Comparison of ENCODE assay signal across 13 mouse cellular contexts in the genomic region with DNA sequence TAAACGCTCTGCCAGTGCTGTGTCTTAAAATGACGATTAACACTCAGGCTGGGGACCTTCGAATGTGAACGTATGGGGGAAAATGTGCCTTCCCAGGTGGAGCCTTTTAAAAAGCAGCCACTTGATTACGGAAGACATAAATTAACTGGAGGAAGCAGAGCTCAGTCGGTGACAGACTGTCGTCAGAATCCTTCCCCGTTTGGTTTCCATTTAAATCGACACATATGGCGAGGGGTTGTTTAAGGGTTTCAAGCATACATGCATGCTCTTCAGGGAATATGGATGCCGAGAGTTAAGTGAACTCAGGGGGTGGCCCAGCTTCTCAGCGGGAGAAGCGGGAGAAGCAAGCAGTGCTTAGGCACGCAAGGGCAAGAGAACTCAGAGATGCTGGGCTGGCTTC. TPM values are rescaled to one million over a fixed set of nuclear protein-coding genes. Genes with fewer than 3 reads are reported as not detected.
A peak's percentile ranks its signal among the peaks of the same experiment; 100 is the strongest.
DNase-seq lines count a peak whose midpoint lies in the region; ATAC-seq and TF ChIP-seq lines count a peak whose summit lies in the region.
"Had no signal": no experiment of that assay in that cellular context is flagged by ENCODE, and none has a peak within 500 bp of the region (broad histone marks: within the 10 kb centered on the region; RNA-seq: fewer than 3 reads in every experiment).

No protein-coding gene starts in this region.

- no peak for ATAC-seq in hindbrain, postnatal 0 days
- no peak for ATAC-seq in hindbrain, embryonic 13.5 days (ENCODE audit: low FRiP score)
- ATAC-seq in embryonic facial prominence, embryonic 14.5 days (ENCODE audit: low read depth), result 0 out of 2 replicates have a peak, but pooled peaks have one; percentile 30
- no peak for ATAC-seq in limb, embryonic 15.5 days (ENCODE audit: insufficient number of reproducible peaks, low FRiP score, low TSS enrichment, low read depth)
- ATAC-seq in erythroid progenitor cell, adult 5-6 weeks (replicated peaks; ENCODE audit: low FRiP score, poor library complexity, severe bottlenecking), result no peak
- ATAC-seq: intestine, postnatal 0 days had no signal

- H3K4me3 ChIP-seq in hindbrain, postnatal 0 days (ENCODE audit: low read length), result no peak overlapping the region
- no peak overlapping the region for H3K4me3 ChIP-seq in hindbrain, embryonic 13.5 days
- no peak overlapping the region for H3K4me3 ChIP-seq in embryonic facial prominence, embryonic 14.5 days (ENCODE audit: low read depth, low read length)
- 0 out of 2 replicates have a peak overlapping the region, but pooled peaks have one; percentile 7 for H3K4me3 ChIP-seq in limb, embryonic 15.5 days
- H3K4me3 ChIP-seq: liver, embryonic 13.5 days had no signal

- H3K27me3 ChIP-seq in hindbrain, postnatal 0 days (ENCODE audit: insufficient read depth, low read length), result no peaks in the 10 kb centered on the region
- H3K27me3 ChIP-seq in hindbrain, embryonic 13.5 days, result no peaks in the 10 kb centered on the region
- no peaks in the 10 kb centered on the region for H3K27me3 ChIP-seq in embryonic facial prominence, embryonic 14.5 days (replicated peaks; ENCODE audit: control insufficient read depth, insufficient read depth, low read length)
- H3K27me3 ChIP-seq in limb, embryonic 15.5 days, result no peaks in the 10 kb centered on the region
- H3K27me3 ChIP-seq: liver, embryonic 13.5 days had no signal

- DNase-seq in hindbrain, postnatal 0 days (ENCODE audit: low spot score), result peak; percentile 5
- peak; percentile 16 for DNase-seq in embryo, embryonic 11.5 days (ENCODE audit: low read depth, low spot score)
- peak; percentile 61 for DNase-seq in embryonic facial prominence, embryonic 14.5 days (ENCODE audit: low spot score)
- no peak for DNase-seq in retina, embryonic 14.5 days (ENCODE audit: low spot score)
- DNase-seq: cerebellum, adult 8-10 months; kidney, postnatal 10 days; liver, embryonic 13.5 days; right cerebral cortex, adult 18-20 months had no signal

- no peaks in the 10 kb centered on the region for H3K4me1 ChIP-seq in hindbrain, postnatal 0 days (ENCODE audit: insufficient read depth, low read length)
- peaks cover 8% of the 10 kb centered on the region; the same call in 1 of the 2 replicates for H3K4me1 ChIP-seq in hindbrain, embryonic 13.5 days (replicated peaks)
- H3K4me1 ChIP-seq in embryonic facial prominence, embryonic 14.5 days (ENCODE audit: control insufficient read depth, insufficient read depth, low read length), result no peaks in the 10 kb centered on the region
- H3K4me1 ChIP-seq in limb, embryonic 15.5 days, result no peaks in the 10 kb centered on the region; the same call in 1 of the 2 replicates
- H3K4me1 ChIP-seq: liver, embryonic 13.5 days had no signal

- H3K9me3 ChIP-seq in hindbrain, postnatal 0 days (ENCODE audit: low read length), result no peaks in the 10 kb centered on the region
- H3K9me3 ChIP-seq in hindbrain, embryonic 13.5 days, result no peaks in the 10 kb centered on the region
- 0 out of 2 replicates have a peak, but pooled peaks cover 5% of the 10 kb centered on the region for H3K9me3 ChIP-seq in embryonic facial prominence, embryonic 14.5 days (ENCODE audit: control insufficient read depth, low read length)
- H3K9me3 ChIP-seq in limb, embryonic 15.5 days, result no peaks in the 10 kb centered on the region
- H3K9me3 ChIP-seq: G1E; liver, embryonic 13.5 days had no signal

- no peak overlapping the region for H3K9ac ChIP-seq in hindbrain, postnatal 0 days (replicated peaks; ENCODE audit: low read length)
- no peak overlapping the region for H3K9ac ChIP-seq in hindbrain, embryonic 13.5 days
- H3K9ac ChIP-seq in embryonic facial prominence, embryonic 14.5 days (ENCODE audit: low read depth, low read length), result no peak overlapping the region
- H3K9ac ChIP-seq in limb, embryonic 15.5 days, result no peak overlapping the region
- H3K9ac ChIP-seq: liver, embryonic 13.5 days had no signal

- H3K36me3 ChIP-seq in hindbrain, postnatal 0 days (ENCODE audit: insufficient read depth, low read length), result no peaks in the 10 kb centered on the region
- no peaks in the 10 kb centered on the region for H3K36me3 ChIP-seq in hindbrain, embryonic 13.5 days
- H3K36me3 ChIP-seq in embryonic facial prominence, embryonic 14.5 days (ENCODE audit: control insufficient read depth, insufficient read depth, low read length), result no peaks in the 10 kb centered on the region
- H3K36me3 ChIP-seq in limb, embryonic 15.5 days, result no peaks in the 10 kb centered on the region
- H3K36me3 ChIP-seq: G1E; liver, embryonic 13.5 days had no signal

- WGBS in hindbrain, postnatal 0 days, result 52% methylated on average over 14 of the region's 14 CpGs
- 52% methylated on average over 14 of the region's 14 CpGs for WGBS in hindbrain, embryonic 13.5 days
- 18% methylated on average over 14 of the region's 14 CpGs for WGBS in embryonic facial prominence, embryonic 14.5 days
- 8% methylated on average over 14 of the region's 14 CpGs for WGBS in limb, embryonic 15.5 days

- no peak for TF ChIP-seq CTCF in hindbrain, postnatal 0 days (IDR thresholded peaks at IDR 0.05; ENCODE audit: low read depth)

- no peak overlapping the region for H3K27ac ChIP-seq in hindbrain, postnatal 0 days
- no peak overlapping the region for H3K27ac ChIP-seq in hindbrain, embryonic 13.5 days
- no peak overlapping the region for H3K27ac ChIP-seq in embryonic facial prominence, embryonic 14.5 days (replicated peaks; ENCODE audit: low read depth, low read length)
- H3K27ac ChIP-seq in limb, embryonic 15.5 days, result no peak overlapping the region
- H3K27ac ChIP-seq: liver, embryonic 13.5 days had no signal

- H3K4me2 ChIP-seq in hindbrain, postnatal 0 days (ENCODE audit: low read depth, low read length), result no peak overlapping the region
- no peak overlapping the region for H3K4me2 ChIP-seq in hindbrain, embryonic 13.5 days
- H3K4me2 ChIP-seq in embryonic facial prominence, embryonic 14.5 days (ENCODE audit: low read depth, low read length), result peak overlapping the region; percentile 10; the same call in 1 of the 2 replicates
- H3K4me2 ChIP-seq in limb, embryonic 15.5 days, result peak overlapping the region; percentile 22
- H3K4me2 ChIP-seq: liver, embryonic 13.5 days had no signal

RNA-seq across cellular contexts. Expression of gene Zfp507, which starts 45.7 kb away (rescaled TPM):
- total RNA-seq in hindbrain, postnatal 0 days (2014; rRNA removed), result 21.3 and 22.8 TPM in 2 replicates
- 9.9 and 10.4 TPM in 2 replicates for polyA plus RNA-seq in hindbrain, postnatal 0 days (2015; fragmentation: Nextera tagmentation; extraction: Ambion mirVana)
- 16.9 and 18.5 TPM in 2 replicates for polyA plus RNA-seq in hindbrain, embryonic 13.5 days (2015; fragmentation: Nextera tagmentation; extraction: Ambion mirVana)
- 17.8 TPM in 2 replicates for polyA plus RNA-seq in embryonic facial prominence, embryonic 14.5 days (2014; fragmentation: Nextera tagmentation; extraction: Ambion mirVana)
- 17.5 and 18.5 TPM in 2 replicates for polyA plus RNA-seq in limb, embryonic 15.5 days (2015; fragmentation: Nextera tagmentation; extraction: Ambion mirVana)
- 6.8 and 8.8 TPM in 2 replicates for total RNA-seq in erythroid progenitor cell, adult 5-6 weeks (2015; ENCODE audit: low replicate concordance)
- total RNA-seq in erythroid progenitor cell, adult 5-6 weeks (2017; ENCODE audit: low replicate concordance), result 8.1 and 15.9 TPM in 2 replicates

Comparison
In these comparisons a context has a peak if more than half of its experiments do, and no peak if none do; other contexts are left out.
1. H3K4me2 ChIP-seq: peak in embryonic facial prominence, embryonic 14.5 days (single experiment) and limb, embryonic 15.5 days (single experiment); none in hindbrain, postnatal 0 days (single experiment) and hindbrain, embryonic 13.5 days (single experiment).